Mouse (Mus musculus): Measurements from ENCODE around the gene Dag1. TPM values are rescaled to one million over a fixed set of nuclear protein-coding genes. Genes with fewer than 3 reads are reported as not detected.

Gene Dag1
- polyA plus RNA-seq, 1 experiment from 2014 or later = 62.7 TPM

DNA sequence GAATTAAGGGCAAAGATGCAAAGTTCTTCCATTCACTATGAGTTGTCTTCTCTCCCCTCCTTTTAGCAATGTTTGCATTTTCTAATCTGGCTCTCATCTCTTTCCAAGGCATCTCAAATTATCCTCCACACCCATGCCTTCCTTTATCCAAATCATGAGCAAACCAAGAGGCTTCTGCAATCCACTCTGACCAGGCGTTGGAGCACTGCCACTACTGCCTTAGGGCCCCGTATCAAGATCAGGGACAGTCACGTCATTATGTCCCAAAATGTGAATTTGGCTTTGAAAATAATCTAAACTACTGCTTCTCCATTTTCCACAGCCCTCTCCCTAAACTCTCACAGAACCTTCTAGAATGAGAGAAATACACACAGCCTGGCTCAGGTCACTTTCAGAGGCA, 19.2 kb downstream of the Dag1 start:
- Histone ChIP-seq H3K4me1 (no peaks in the 10 kb centered on the region), H3K4me3 (replicated peaks) (no peak overlapping the region), H3K9ac (no peak overlapping the region), H3K27ac (no peak overlapping the region), H3K9me3 (no peaks in the 10 kb centered on the region), H3K36me3 (replicated peaks) (peaks cover 36% of the 10 kb centered on the region), H3K4me2 (no peak overlapping the region), H3K27me3 (no peaks in the 10 kb centered on the region)
- WGBS = 97% methylated on average over 3 of the region's 3 CpGs
- no peak for ATAC-seq (ENCODE audit: low FRiP score)

GRCm38 (mm10) chr9:108239951-108240350, 23.8 kb downstream of the Dag1 start:
- Histone ChIP-seq H3K4me3 (replicated peaks) (no peak overlapping the region), H3K36me3 (replicated peaks) (peaks cover 12% of the 10 kb centered on the region; the same call in 1 of the 2 replicates), H3K27ac (no peak overlapping the region), H3K9ac (no peak overlapping the region), H3K9me3 (no peaks in the 10 kb centered on the region), H3K27me3 (no peaks in the 10 kb centered on the region), H3K4me2 (no peak overlapping the region), H3K4me1 (no peaks in the 10 kb centered on the region)
- WGBS = 74% methylated on average over 5 of the region's 5 CpGs
- no peak for ATAC-seq (ENCODE audit: low FRiP score)

GRCm38 (mm10) chr9:108238831-108239230, 24.9 kb downstream of the Dag1 start:
- H3K9me3 ChIP-seq = no peaks in the 10 kb centered on the region
- no peaks in the 10 kb centered on the region for H3K4me1 ChIP-seq
- H3K27me3 ChIP-seq = no peaks in the 10 kb centered on the region
- no peak overlapping the region for H3K4me2 ChIP-seq
- no peak overlapping the region for H3K27ac ChIP-seq
- ATAC-seq (ENCODE audit: low FRiP score) = no peak
- 87% methylated on average over 3 of the region's 3 CpGs for WGBS
- peaks cover 10% of the 10 kb centered on the region for H3K36me3 ChIP-seq (replicated peaks)
- H3K9ac ChIP-seq = no peak overlapping the region
- H3K4me3 ChIP-seq (replicated peaks) = no peak overlapping the region

GRCm38 (mm10) chr9:108238402-108238801, 25.4 kb downstream of the Dag1 start:
- H3K9ac ChIP-seq = no peak overlapping the region
- H3K4me2 ChIP-seq = no peak overlapping the region
- peaks cover 7% of the 10 kb centered on the region for H3K36me3 ChIP-seq (replicated peaks)
- H3K4me3 ChIP-seq (replicated peaks) = no peak overlapping the region
- no peaks in the 10 kb centered on the region for H3K4me1 ChIP-seq
- no peaks in the 10 kb centered on the region for H3K9me3 ChIP-seq
- 89% methylated on average over 2 of the region's 2 CpGs for WGBS
- ATAC-seq (ENCODE audit: low FRiP score) = no peak
- H3K27me3 ChIP-seq = no peaks in the 10 kb centered on the region
- no peak overlapping the region for H3K27ac ChIP-seq

- WGBS = 93% methylated on average over 2 of the region's 2 CpGs
- Histone ChIP-seq H3K4me1 (no peaks in the 10 kb centered on the region), H3K4me3 (replicated peaks) (no peak overlapping the region), H3K27ac (no peak overlapping the region), H3K27me3 (no peaks in the 10 kb centered on the region), H3K9ac (no peak overlapping the region), H3K9me3 (no peaks in the 10 kb centered on the region), H3K4me2 (no peak overlapping the region), H3K36me3 (replicated peaks) (peaks cover 10% of the 10 kb centered on the region)
- no peak for ATAC-seq (ENCODE audit: low FRiP score)
These were observed 29.1 kb downstream of the Dag1 start for GRCm38 (mm10) chr9:108234682-108235081.

DNA sequence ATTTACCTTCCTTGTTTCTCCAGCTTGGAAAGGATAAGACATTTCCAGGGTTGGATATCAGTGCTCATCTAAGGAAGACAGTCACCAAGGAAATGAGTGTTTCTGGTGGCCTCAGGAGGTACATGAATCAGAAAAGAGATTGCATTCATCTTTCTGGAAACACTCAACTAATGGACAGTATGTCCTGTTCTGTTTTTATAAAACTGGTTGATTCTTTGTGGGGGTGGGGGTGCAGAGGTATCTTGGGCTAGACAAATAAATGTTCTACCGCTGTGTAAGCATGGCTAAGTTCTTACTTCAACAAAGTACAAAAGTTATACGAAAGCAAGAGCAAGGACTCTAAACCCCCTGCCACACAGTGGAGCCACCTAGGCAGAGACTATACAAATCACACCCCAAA, 30.9 kb downstream of the Dag1 start:
- Histone ChIP-seq H3K4me2 (no peak overlapping the region), H3K9ac (no peak overlapping the region), H3K4me1 (no peaks in the 10 kb centered on the region), H3K9me3 (no peaks in the 10 kb centered on the region), H3K36me3 (replicated peaks) (peaks cover 13% of the 10 kb centered on the region), H3K4me3 (replicated peaks) (no peak overlapping the region), H3K27me3 (no peaks in the 10 kb centered on the region), H3K27ac (no peak overlapping the region)
- ATAC-seq (ENCODE audit: low FRiP score) = no peak
- WGBS = 95% methylated on average over 2 of the region's 2 CpGs

GRCm38 (mm10) chr9:108227911-108228649, 35.7 kb downstream of the Dag1 start:
- no peak overlapping the region for H3K4me2 ChIP-seq
- 79% methylated on average over 2 of the region's 2 CpGs for WGBS
- H3K27me3 ChIP-seq = no peaks in the 10 kb centered on the region
- no peak for ATAC-seq (ENCODE audit: low FRiP score)
- H3K9ac ChIP-seq = no peak overlapping the region
- H3K4me3 ChIP-seq (replicated peaks) = no peak overlapping the region
- no peak overlapping the region for H3K27ac ChIP-seq
- H3K9me3 ChIP-seq = no peaks in the 10 kb centered on the region
- no peaks in the 10 kb centered on the region for H3K4me1 ChIP-seq
- H3K36me3 ChIP-seq (replicated peaks) = peaks cover 6% of the 10 kb centered on the region; the same call in 1 of the 2 replicates

DNA sequence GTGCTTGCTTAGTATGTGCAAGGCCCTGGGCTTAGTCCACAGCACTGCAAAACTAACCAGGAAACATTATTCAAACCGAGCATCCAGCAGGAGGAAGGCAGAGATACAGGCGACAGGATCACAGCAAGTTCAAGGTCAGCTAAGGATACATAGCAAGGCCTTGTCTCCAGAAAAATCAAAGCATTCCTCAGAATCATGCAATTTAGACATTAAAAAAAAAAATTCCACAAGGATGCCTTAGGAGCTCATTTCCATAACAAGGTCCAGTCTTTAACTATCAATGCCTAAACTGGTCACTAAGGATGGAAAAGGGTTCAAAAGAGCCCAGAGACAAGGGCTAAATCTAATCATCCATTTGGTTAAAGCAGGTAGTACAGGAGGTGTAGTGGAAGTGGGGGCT, 38.6 kb downstream of the Dag1 start:
- Histone ChIP-seq H3K4me1 (no peaks in the 10 kb centered on the region), H3K4me3 (replicated peaks) (no peak overlapping the region), H3K9me3 (no peaks in the 10 kb centered on the region), H3K36me3 (replicated peaks) (peaks cover 6% of the 10 kb centered on the region; the same call in 1 of the 2 replicates), H3K9ac (no peak overlapping the region), H3K27ac (no peak overlapping the region), H3K4me2 (no peak overlapping the region), H3K27me3 (no peaks in the 10 kb centered on the region)
- ATAC-seq (ENCODE audit: low FRiP score) = no peak
- 82% methylated on average over 2 of the region's 2 CpGs for WGBS

DNA sequence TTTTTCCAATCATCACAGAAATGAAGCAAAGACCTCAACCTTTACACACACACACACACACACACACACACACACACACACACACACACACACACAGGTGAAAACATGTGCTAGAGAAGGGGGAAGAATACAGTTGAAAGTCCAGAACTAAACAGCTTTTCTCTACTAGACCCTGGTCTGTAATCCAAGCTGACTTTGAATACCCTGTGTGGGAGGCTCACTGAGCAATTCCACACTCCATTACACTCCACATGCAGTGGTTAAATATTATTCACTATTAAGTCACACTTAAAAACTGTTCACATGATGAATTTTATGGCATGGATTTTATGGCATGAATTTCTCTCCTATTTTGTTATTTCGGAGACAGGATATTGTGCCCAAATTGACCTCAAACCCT, 40.1 kb downstream of the Dag1 start:
- Histone ChIP-seq H3K4me1 (no peaks in the 10 kb centered on the region), H3K36me3 (replicated peaks) (no peaks in the 10 kb centered on the region; the same call in 1 of the 2 replicates), H3K27me3 (no peaks in the 10 kb centered on the region), H3K27ac (no peak overlapping the region), H3K9me3 (no peaks in the 10 kb centered on the region), H3K4me3 (replicated peaks) (no peak overlapping the region), H3K4me2 (no peak overlapping the region), H3K9ac (no peak overlapping the region)
- WGBS = 91% methylated on average over 1 of the region's 1 CpGs
- no peak for ATAC-seq (ENCODE audit: low FRiP score)

DNA sequence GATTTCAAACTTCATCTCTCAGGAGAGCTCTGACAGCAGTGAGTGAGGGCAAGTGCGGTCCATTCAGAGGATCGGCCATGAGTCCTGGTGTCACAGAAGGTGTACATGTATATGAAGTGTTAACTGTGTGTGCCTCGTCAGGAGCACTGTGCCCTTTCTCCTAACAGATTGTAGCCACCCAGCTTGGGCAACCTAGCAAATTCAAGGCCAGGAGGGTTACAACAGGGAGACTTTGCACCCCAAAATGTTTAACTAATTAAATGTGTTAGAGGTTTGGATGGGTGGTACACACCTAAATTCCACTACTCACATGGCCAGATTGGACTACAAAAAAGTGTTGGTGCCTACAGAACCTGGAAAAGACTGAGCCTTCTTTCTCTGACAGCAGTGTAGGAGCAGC, 42.2 kb downstream of the Dag1 start:
- WGBS = 88% methylated on average over 3 of the region's 3 CpGs
- H3K27me3 ChIP-seq = no peaks in the 10 kb centered on the region
- ATAC-seq (ENCODE audit: low FRiP score) = no peak

GRCm38 (mm10) chr9:108220380-108220774, 43.4 kb downstream of the Dag1 start:
- H3K36me3 ChIP-seq (replicated peaks) = peaks cover 21% of the 10 kb centered on the region
- no peak overlapping the region for H3K9ac ChIP-seq
- no peaks in the 10 kb centered on the region for H3K4me1 ChIP-seq
- no peak for ATAC-seq (ENCODE audit: low FRiP score)
- H3K9me3 ChIP-seq = no peaks in the 10 kb centered on the region
- no peak overlapping the region for H3K27ac ChIP-seq
- no peak overlapping the region for H3K4me2 ChIP-seq
- 87% methylated on average over 1 of the region's 1 CpGs for WGBS
- H3K27me3 ChIP-seq = no peaks in the 10 kb centered on the region
- no peak overlapping the region for H3K4me3 ChIP-seq (replicated peaks)

More for the DNA sequence above, 42.2 kb downstream of the Dag1 start:
- H3K9ac ChIP-seq = 0 out of 2 replicates have a peak overlapping the region, but pooled peaks have one; percentile 4
- H3K4me3 ChIP-seq (replicated peaks) = no peak overlapping the region
- no peaks in the 10 kb centered on the region for H3K9me3 ChIP-seq
- H3K4me1 ChIP-seq = no peaks in the 10 kb centered on the region
- H3K4me2 ChIP-seq = no peak overlapping the region
- H3K36me3 ChIP-seq (replicated peaks) = peaks cover 18% of the 10 kb centered on the region
- no peak overlapping the region for H3K27ac ChIP-seq

DNA sequence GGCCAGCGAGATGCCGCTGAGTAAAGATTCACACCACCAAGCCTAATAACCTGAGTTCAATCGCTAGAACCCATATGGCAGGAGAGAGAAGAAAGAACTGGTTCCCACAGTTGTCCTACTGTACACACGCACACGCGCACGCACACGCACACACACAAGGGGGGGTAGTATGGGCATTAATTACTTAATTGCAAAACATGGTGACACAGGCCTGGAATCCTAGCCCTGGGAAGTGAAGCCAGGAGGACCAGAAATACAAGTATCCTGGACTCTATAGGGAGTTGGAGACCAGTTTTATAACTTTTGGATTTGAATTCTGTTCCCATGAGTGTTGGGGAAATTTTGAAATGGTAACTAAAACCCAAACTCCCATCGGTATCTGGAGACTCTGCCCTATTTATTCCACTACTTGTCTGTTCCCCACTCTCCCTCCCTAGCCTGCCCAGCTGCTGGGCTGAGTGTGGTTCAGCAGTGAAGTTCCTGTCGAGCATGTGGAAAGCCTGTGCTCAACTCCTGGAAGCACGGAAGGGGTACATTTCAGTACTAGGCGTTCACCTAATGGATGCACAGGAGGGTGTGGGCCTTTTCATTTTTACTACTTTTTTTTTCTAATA, 43.9 kb downstream of the Dag1 start:
- no peaks in the 10 kb centered on the region for H3K27me3 ChIP-seq
- H3K4me2 ChIP-seq = no peak overlapping the region
- no peaks in the 10 kb centered on the region for H3K9me3 ChIP-seq
- no peak overlapping the region for H3K27ac ChIP-seq
- no peak overlapping the region for H3K9ac ChIP-seq
- ATAC-seq (ENCODE audit: low FRiP score) = no peak
- no peaks in the 10 kb centered on the region for H3K4me1 ChIP-seq
- peaks cover 21% of the 10 kb centered on the region for H3K36me3 ChIP-seq (replicated peaks)
- 87% methylated on average over 12 of the region's 12 CpGs for WGBS
- H3K4me3 ChIP-seq (replicated peaks) = no peak overlapping the region
